Mouse (Mus musculus) monocyte, adult 5-6 weeks (primary cell): ENCODE measurements around the gene Gm17545. TPM values are rescaled to one million over a fixed set of nuclear protein-coding genes. Genes with fewer than 3 reads are reported as not detected.

Experiments
- ATAC-seq: fragments of 153-309, 156-312 bp; replicated peaks from 2 replicates; pipeline ENCODE4 v1.8.0; 2017; ENCODE audit warnings: mild to moderate bottlenecking; ENCODE audit not compliant: low TSS enrichment, insufficient number of reproducible peaks, severe bottlenecking, poor library complexity, low FRiP score
- total RNA-seq: library from RNA; stranded (forward); fragments of 200-1000, 200-491, 200-594 nt; gene quantifications from 3 replicates; pipeline ENCODE4 v1.2.3, GENCODE M21; 2017

The Gm17545 gene
- total RNA-seq, 1 experiment from 2014 or later = not detected

- no peak for ATAC-seq
Measured at GRCm38 (mm10) chr9:22476265-22476664, 22.2 kb downstream of the Gm17545 start.

- no peak for ATAC-seq
Measured at GRCm38 (mm10) chr9:22478946-22479345, 24.9 kb downstream of the Gm17545 start.

GRCm38 (mm10) chr9:22483866-22484561 lies 29.9 kb downstream of the Gm17545 start:
- ATAC-seq = no peak

- ATAC-seq = no peak
Measured at GRCm38 (mm10) chr9:22484562-22485308, 30.6 kb downstream of the Gm17545 start.

GRCm38 (mm10) chr9:22486211-22486610 lies 32.1 kb downstream of the Gm17545 start:
- no peak for ATAC-seq

- ATAC-seq = no peak
Measured at GRCm38 (mm10) chr9:22488963-22489362, 34.9 kb downstream of the Gm17545 start.

GRCm38 (mm10) chr9:22494203-22494807 lies 40.2 kb downstream of the Gm17545 start:
- no peak for ATAC-seq

GRCm38 (mm10) chr9:22495133-22495532 lies 41.0 kb downstream of the Gm17545 start:
- ATAC-seq = no peak

- no peak for ATAC-seq
Measured at GRCm38 (mm10) chr9:22497021-22497767, 43.1 kb downstream of the Gm17545 start.

- no peak for ATAC-seq
Measured at GRCm38 (mm10) chr9:22502972-22503371, 48.9 kb downstream of the Gm17545 start.

- no peak for ATAC-seq
Measured at GRCm38 (mm10) chr9:22503581-22503980, 49.5 kb downstream of the Gm17545 start.

- no peak for ATAC-seq
Measured at GRCm38 (mm10) chr9:22505574-22505973, 51.5 kb downstream of the Gm17545 start.

Other genes starting within 250 kb of the Gm17545 start
- 27.3 to 53.9 TPM (median 30.7 TPM) in 3 replicates for gene Zfp809, start 228.6 kb upstream of the Gm17545 start, total RNA-seq
- gene Zfp599, start 194.4 kb upstream of the Gm17545 start, total RNA-seq = 0.29 to 2.5 TPM (median 2.2 TPM) in 3 replicates
- gene Zfp810, start 146.6 kb upstream of the Gm17545 start, total RNA-seq = 20.8 to 34.3 TPM (median 31.1 TPM) in 3 replicates
- gene Anln, start 65.1 kb upstream of the Gm17545 start, total RNA-seq = 0.85 to 3.8 TPM (median 1.5 TPM) in 3 replicates
- 0.97 TPM in 1 of 3 replicates, not detected in the others for gene 9530077C05Rik, start 42.8 kb upstream of the Gm17545 start, total RNA-seq
- 99.7 to 169 TPM (median 157 TPM) in 3 replicates for gene Rp9, start 15.5 kb downstream of the Gm17545 start, total RNA-seq
- 8.6 to 16.6 TPM (median 15.6 TPM) in 3 replicates for gene Bbs9, start 21.4 kb downstream of the Gm17545 start, total RNA-seq